Mouse (Mus musculus) urinary bladder, postnatal 10 days (tissue): ENCODE measurements around the gene Cdh1.
"Not testable (repeated sequence)": the region's sequence is repeated elsewhere in the genome, so short reads cannot be mapped to it uniquely, and the experiment has no call there.

Experiments
- DNase-seq: peaks from one replicate; pipeline ENCODE4 v3.0.0; 2022; ENCODE audit warnings: low spot score

Gene Cdh1

DNA sequence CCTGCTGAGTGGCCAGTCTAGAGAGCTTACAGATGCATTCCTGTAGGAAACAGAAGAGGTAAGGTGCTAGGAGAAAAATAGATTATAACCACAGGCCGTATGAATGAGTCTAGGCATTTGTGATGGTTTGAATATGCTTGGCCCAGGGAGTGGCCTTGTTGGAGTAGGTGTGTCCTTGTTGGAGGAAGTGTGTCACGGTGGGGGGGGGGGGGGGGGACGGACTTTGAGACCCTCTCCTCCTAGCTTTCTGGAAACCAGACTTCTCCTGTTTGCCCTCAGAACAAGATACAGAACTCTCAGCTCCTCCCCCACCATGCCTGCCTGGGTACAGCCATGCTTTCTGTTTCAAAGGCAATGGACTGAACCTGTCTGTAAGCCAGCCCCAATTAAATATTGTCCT is 10.7 kb upstream of the Cdh1 start:
- no peak for DNase-seq

DNA sequence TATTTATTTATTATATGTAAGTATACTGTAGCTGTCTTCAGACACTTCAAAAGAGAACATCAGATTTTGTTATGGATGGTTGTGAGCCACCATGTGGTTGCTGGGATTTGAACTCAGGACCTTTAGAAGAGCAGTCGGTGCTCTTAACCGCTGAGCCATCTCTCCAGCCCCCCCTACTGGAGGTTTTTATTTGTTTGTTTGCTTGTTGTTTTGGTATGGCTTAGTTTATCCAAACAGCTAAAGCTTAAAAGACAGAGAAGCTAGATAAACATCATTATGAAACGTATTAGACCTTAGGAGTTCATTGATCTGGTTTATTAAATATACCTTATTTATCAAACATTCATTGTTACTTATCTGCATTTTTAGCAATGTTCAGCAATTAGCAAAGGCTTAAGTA is 7.5 kb upstream of the Cdh1 start:
- DNase-seq = not testable (repeated sequence)

DNA sequence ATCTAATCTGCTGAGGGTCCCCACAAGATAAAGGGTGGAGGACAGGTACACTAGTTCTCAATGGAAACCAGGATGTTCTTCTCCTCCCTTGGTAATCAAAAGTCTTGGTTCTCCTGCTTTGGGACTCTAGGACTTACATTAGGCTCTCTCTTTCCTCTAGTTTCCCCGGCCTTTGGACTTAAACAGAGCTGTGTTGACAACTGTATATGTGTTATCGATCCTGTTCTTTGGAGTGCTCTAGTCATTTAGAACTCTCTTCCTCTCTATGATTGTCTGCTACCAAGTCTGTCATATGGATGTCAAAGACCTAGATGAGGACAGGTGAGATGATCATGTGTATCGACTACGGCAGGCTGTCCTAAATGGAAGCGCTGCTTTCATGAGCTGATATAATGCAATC is 6.1 kb upstream of the Cdh1 start:
- DNase-seq = no peak

DNA sequence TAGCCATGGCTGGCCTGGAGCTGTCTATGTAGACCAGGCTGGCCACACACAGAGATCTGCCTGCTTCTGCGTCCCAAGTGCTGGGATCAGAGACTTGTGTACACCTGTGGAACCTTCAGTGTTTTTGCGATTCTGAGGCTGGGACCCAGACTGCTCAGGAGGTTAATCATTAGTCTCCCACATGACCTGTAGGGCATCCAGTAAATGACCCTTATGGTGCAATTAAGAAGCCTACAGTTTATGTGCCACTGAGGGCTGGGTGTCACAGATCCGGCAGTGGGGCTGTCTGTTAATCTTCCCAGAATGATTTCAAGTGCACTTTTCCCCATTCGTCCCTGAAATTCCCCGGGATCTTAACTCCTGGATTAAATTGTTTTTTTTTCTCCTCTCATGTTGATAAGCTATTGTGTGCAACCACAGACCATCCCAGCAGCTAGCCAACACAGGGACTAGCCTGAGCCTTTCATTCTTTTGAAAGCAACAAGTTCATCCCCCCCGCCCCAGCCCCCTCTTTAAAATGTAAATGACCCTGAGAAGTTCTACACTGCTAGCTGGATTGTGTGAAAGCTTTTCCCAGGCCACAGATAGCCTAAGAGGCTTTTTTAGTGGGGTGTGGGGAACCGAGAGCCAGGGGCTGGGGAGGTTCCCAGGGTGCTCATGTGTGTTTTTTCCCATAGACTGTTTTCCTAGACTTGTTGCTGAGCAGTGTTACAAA is 3.7 kb upstream of the Cdh1 start:
- DNase-seq = no peak

DNA sequence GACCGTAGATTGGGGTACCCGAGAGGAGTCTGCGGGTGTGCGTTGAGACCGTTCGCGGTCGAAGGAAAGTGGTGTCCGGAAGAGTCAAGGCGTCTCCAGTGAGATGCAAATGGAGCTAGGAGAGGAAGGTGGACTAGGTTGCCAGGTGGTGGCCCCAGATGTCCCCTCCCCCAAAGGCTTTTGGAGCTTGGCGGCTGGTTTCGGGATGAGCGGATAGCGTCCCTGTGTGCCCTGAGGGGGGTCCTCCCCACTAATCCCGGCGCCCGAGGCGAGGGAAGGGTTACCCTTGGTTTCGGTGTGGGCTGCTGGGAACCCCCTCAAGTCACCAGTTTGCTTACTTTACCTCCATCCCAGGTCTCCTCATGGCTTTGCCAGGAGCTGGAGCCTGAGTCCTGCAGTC is 782 bp downstream of the Cdh1 start:
- DNase-seq = no peak

DNA sequence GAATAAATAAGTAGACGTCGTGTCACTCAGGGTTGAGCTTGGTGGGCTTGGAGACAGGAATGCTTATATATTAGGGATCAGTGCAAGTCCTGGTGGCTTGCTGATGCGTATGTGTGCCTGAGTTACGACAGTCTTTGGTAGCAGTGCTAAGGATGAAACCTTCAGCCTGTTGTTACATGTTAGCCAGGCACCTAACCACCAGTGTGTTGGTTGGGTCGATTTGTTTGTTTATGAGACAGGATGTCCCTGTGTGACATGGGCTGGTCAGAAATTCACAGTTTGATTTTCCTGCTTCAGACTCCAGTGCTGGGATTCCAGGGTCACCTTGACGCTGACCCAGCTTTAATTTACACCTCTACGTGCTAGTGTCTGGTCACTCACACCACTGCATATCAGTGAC is 2.5 kb downstream of the Cdh1 start:
- no peak for DNase-seq

DNA sequence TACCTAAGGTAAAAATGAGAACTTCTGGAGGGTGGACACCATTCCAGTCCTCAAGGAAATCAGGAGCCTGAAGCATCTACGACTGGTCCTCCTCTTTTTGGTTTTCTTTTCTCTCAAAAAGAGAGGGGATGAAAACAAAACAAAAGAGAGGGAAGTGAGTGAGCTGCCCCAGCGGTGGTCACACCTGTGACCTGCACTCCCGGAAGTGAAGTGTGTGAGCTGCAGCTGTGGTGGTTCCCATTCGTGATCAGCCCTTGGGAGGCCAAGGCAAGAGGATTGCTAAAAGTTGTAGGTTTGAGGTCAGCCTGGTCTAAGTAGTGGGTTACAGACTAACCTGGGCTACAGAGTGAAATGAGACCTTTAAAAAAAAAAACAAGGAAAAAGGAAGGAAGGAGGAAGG is 3.0 kb downstream of the Cdh1 start:
- no peak for DNase-seq

DNA sequence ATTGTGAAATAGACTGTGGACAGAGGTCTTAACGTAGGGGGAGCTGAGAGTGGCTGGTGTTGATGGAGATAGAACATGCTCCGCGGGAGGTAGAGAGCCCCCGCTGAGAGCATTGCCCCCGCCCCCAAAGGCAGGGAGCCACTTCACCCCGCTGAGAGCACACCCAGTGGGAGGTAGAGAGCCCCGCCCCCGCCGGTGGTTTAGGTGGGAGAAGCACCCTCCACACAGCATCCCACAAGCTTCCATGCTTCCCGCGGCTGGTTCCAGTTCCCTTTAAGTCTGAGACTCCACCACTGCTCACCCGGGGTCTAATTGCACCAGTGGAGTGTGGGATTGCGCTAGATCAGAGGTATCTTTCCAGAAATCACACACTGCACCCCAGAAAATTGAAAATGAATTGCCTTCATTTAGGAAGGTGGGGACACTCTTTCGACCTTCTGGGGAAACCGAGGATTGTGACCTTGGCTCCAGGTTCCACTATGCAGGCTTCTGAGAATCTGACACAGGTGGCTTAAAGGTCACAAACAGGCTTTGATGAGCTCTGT is 3.5 kb downstream of the Cdh1 start:
- DNase-seq = no peak

DNA sequence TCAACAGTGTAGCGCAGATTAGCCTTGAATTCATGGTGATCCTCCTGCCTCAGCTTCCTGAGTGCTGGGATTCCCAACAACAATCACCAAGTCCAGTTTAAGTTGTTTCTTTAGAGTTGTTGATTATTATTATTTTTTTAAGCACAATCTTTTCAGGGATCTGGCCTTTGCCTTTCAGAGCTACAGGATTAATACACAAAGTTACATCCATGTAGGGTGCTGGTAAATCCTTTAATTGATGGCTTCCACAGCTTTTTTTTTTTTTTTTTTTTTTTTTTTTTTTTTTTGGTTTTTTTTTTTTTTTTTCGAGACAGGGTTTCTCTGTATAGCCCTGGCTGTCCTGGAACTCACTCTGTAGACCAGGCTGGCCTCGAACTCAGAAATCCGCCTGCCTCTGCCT is 4.6 kb downstream of the Cdh1 start:
- not testable (repeated sequence) for DNase-seq

DNA sequence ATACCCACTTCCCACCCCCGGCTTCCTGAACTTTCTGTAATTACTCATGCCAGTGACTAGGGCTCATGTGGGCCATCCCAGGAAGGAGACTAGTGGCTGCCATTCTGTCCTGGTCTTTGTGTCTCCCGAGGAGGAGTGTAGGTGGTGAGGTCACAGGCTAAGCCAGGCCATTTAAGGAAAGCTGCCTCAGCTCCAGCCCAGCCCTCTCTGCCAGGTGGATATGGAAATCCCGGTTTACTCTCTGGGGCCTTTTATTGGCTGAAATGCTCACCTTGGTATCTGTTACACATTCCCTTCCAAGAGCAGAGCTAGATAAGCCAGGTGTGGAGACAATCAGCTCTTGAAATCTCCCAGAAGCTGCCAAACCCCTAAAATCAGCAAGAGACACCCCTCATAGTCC is 5.3 kb downstream of the Cdh1 start:
- no peak for DNase-seq

DNA sequence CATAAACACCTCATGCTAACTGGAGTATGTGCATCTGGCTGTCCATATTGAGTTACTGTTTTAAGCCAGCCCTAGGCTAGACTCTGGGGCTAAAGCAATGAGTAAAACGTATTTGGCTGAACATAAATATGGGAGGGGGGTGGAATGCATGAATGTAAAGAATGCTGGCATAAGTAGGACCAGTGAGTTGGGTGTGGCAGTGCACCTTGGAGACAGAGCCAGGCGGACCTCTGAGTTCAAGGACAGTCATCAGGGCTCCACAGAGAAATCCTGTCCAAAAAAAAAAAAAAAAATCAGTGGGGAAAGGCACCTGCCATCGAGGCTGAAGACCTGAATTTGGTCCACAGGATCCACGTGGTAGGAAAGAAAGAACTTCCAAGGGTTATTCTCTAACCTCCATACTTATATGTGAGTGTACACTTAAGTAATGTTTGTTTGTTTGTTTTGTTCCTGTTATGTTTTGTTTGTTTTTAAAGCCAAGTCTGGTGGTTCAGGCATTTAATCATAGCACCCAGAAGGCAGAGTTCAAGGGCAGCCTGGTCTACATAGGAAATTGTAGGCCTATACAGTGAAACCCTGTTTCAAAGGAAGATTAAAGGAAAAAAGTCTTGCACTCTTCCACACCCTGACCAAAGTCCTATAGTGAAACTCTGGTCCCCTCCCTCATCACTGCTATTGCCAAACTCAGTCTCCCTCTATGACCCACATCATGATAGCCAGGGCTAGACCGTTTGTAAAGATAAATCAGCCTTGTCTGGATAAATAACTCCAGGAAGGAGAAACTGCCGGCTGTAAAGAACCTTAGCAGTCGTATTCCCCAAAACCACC is 6.1 kb downstream of the Cdh1 start:
- DNase-seq = no peak

DNA sequence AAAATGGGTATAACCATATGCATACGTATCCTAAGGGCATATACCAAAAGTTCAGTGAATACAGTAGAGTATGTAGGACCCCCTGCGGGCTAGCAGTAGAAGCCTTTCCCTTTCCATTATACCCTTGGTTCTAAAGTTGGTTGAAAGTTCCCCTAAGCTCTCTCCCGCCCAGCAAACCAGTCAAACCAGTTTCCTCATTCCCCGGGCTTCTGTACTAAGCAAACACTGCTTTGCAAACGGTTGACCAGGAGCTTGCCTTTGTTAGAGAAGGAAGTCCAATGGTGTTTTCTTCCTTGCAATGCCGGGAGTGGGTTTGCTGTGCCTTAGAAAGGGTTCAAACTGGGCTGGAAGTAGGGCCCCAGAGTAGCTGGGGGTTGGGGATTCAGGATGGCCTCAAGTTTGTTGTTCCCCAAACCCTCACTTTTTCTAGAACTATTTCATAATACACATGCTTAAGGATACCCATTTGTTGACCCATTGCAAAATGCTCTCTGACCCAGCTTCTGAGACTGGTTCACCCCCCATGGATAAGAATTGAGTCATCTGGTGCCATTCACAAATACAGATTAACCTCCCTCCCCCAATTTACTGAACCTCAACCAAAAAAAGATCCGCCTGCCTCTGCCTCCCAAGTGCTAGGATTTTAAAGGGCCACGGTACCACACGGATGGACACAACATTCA is 7.9 kb downstream of the Cdh1 start:
- DNase-seq = no peak

DNA sequence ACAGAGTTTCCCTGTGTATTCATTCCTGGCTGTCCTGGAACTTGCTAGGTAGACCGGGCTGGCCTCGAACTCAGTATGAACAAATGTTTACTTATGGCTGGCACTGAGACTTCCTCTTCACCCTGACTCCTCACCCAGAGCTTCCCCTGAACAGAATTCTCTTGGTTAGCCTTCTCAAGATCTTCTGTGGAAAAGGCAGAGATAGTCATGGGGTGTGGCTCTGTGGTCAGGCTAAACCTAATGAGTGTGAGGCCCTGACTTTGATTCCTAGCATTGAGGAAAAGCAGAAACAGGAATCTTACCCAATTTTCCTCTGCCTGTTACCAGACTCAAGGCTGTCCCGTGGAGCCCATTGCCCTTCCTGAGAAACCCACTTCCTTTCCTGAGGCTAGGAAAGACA is 8.9 kb downstream of the Cdh1 start:
- no peak for DNase-seq

DNA sequence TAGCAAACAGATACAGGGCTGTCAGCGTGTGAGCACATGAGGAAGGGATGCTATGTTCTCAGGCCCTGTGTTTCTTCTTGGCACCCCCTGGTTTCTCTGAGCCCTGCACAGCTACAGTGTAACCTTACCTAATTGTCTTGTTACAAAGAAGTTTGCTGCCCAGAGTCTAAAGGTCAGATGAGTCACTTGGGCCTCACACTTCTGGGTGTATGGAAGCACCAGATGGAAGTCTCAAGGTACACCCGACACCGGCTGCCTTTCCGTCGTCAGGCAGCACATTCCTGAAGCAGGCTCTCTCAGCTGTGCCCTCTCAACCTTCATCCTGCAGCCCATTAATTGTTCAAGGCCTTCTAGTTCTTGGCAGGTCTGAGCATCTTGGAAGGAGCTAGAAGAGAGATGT is 11.6 kb downstream of the Cdh1 start:
- no peak for DNase-seq

DNA sequence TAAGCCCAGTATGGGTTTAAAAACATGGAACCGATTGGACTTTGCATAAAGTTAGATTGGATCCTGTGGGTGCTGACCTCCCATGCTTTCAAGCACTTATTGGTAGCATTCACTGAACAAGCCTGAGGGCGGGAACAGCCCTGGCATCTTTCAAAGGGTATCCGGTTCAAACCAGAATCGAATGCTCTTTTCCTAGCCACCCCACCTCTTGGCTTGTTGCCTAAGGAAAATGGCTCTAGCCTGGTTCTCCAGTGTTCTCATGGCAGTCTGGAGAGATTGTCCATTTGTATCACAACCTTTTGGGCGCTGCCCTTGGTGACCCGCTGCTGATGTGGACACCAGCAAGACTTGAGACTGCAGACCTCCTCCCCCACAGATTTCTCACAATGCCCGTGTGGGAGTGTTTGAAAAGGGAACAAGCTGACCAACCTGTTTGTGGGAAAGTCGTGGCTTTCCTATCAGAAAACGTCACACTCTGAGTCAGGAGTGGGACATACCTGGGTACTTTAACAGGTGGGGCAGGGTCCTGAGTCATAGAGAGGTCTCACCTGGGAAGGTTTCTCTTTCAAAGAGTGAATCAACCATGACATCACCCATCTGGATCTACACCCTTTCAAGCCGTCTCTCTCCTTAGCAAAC is 12.6 kb downstream of the Cdh1 start:
- DNase-seq = no peak

DNA sequence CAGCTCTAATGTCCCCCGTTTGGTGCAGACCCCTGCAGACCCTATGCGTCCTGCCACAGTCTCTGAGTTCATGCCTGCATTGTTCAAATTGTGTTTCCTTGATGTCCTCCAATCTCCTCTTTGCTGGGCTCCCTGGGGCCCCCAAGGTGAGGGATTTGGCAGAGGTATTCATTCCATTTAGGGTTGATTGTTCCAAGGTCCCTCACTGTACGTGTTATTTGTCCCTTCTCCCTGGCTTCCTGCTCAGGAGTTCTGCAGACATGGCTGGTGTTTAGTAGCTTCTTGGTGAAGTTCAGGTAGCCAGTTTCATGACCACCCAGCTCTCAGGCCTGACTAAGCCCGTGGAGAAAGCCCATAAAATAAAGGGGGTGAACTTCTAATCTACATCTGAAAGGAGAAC is 13.5 kb downstream of the Cdh1 start:
- DNase-seq = no peak

DNA sequence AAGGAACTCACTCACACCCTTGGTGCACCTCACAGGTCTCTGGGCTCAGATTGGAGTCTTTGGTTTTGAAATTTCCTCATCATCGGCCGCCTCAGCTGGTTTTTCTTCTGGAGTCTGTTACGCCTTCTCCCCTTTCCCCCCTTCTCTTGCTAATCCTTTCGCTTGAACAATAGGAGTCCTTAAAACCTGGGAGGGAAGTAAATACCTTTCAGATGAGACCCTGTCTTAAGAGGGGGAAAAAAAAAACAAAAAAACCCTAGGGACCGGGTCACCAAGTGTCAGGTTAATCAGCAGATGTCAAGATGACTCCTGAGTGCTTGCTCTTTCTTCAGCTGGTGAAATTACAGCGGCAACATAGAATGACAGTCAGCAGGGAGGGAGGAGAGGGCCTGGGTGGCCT is 14.0 kb downstream of the Cdh1 start:
- DNase-seq = no peak

DNA sequence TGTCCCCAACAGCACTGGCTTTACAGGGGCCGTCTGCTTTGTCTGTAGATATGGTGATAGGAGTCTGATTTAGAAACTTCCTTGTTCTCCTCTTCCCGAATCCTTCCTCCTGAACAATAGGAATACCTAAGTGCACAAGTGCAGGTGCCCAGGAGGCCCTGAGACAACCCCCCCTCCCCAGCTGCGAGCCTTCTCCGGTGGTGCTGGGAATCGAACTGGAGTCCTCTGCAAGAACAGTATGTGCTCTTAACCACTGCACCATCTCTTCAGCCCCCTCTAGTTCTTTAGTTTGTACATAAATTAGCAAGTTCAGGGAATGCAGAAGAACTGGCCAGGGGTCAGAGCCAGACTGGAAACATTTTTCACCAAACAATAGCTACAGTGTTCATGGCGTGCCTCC is 14.7 kb downstream of the Cdh1 start:
- DNase-seq = no peak

DNA sequence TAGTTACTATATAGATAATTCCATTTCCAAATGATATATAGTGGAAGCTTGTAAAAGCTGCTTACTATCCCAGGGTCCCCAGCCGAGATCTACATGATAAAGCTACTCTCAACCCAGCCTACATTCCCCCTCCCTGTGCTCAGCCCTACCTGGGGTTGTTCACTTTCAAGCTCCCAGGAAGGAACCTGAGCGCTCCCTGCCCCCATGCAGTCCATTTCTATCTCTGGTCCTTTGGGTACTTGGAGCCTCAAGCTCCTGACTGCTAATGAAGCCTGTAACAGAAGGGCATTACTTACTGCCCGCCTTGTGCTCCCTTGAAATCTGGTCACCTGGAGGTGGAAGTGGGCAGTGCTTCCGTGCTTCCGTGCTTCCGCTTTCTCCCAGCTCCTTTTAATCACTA is 15.2 kb downstream of the Cdh1 start:
- DNase-seq = no peak

DNA sequence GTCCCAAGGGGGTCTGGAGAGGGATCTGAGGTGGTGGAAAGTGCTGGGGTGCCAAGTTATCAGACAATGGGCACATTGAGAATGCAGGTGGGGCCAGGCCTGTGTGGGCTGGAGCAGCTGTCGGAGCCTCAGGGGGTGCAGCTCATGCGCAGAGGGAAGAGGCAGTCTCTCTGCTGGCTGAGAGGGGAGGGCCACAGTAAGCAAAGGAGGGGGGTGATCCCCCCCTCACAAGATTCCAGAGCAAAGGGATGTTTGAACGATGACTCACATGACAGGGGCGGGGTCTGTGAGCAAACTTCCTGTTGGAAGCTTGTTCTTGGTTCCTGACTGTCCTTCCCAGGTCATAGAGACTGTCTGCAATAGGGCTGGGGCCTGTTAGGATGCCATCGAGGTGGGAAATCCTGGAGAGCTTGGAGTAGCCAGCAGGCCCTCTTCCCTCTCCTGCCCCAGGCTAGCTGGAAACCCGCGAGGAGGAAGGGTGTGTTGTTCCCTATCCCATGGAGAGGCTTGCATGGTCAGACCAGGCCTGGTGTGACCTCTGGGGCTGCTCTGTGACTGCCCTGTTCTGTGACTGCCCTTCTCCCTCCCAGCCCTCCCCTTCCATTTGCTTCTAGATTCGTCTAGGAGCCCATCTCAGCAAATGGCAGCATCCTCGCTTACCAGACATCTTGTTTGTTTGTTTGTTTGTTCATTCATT is 16.5 kb downstream of the Cdh1 start:
- no peak for DNase-seq

DNA sequence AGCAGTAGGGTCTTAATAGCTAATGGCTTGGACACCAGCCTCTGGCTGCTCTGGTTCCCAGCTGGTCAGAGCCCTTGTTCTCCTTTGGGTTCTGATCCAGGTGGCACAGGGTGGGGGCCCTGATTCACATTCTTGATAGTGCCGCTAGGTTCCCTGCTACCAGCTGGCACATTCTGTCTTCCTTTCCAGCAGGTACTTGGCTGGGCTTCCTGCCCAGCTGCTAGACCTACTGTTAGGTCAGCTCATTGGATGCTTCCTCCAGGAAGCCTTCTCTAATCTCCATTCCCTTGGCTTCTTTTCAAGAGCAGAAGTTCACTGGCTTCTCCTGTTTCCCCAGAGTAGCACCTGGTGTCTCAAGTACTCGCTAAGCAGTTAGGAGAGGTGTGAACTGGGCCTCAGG is 17.3 kb downstream of the Cdh1 start:
- no peak for DNase-seq

DNA sequence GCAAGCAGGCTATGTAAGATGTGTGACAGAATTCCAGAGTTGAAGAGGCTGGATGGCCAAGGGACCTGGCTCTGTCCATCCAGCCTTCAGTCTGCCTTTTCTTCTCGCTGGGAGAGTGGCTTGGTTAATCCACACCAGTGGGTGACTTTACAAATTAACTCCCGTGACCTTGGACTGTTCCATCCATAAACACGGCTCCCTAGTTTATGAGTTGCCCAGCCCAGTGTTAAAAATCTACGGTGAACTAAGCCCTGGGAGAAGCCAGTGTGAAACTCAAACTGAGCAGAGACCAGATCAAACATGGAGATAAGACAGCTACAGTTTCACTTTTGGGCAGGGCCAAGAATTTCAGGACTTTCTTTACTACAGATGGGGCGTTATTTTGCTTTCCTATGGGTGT is 19.9 kb downstream of the Cdh1 start:
- DNase-seq = no peak
